Mouse (Mus musculus): Measurements from ENCODE around the gene Olfr633. TPM values are rescaled to one million over a fixed set of nuclear protein-coding genes. Genes with fewer than 3 reads are reported as not detected.
"Not testable (repeated sequence)": the region's sequence is repeated elsewhere in the genome, so short reads cannot be mapped to it uniquely, and the experiment has no call there.

Gene Olfr633
- polyA plus RNA-seq (2015; fragmentation: Nextera tagmentation; extraction: Ambion mirVana): not detected in 2 replicates

DNA sequence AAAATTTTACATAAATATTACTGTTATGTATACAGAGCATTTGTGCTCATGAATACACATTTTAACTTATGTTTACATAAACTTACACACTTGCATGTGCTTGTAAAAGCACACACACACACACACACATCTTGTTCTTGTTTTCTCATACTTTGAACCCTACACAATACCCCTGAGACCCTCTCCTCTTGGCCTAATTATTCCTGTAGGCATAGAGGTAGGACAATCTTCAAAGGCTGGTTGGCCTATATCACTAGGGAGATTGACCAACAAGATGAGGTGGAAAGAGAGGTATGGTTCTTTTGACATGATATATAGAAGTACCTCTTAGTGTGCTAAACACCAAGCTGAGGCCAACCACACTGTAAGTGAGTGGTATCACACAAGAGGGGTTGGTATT, at the start of gene Olfr633:
Gene Olfr633 (plus strand): TSS at position 301 of the 400 bp plus-strand sequence.
- ATAC-seq (ENCODE audit: low read depth): no peak
- H3K4me3 ChIP-seq: no peak within 1 kb of the TSS
- no peak within 1 kb of the TSS for H3K27ac ChIP-seq (replicated peaks)
- no peak within 1 kb of the TSS for H3K9ac ChIP-seq
- no peaks in the 10 kb centered on the region for H3K36me3 ChIP-seq
- no peaks in the 10 kb centered on the region for H3K9me3 ChIP-seq
- H3K4me2 ChIP-seq: no peak within 1 kb of the TSS
- no peaks in the 10 kb centered on the region for H3K4me1 ChIP-seq (replicated peaks)
- H3K27me3 ChIP-seq: no peaks in the 10 kb centered on the region

DNA sequence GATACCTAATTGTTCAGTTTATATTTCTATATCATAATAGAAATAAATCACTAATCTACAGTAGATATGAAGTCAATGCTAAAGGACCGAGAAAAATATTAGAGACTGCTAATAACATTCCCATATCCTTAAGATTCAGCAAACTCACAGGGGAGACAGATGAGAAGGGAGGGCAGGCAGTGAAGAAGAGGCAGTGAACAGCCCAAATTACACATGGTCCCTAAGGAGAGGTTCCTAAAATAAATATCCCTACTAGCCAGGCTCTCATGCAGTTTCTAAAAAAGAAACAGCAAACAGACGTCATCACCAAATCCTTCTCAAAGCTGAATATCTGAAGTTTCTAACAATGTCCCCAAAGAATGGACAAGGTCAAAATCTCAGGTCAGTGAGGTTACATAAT, 41.0 kb upstream of the Olfr633 start, which contains the start of gene Olfr65:
Gene Olfr65 (plus strand): TSS at position 301 of the 400 bp plus-strand sequence.
- no peaks in the 10 kb centered on the region for H3K9me3 ChIP-seq
- 83% methylated on average over 2 of the region's 2 CpGs for WGBS
- ATAC-seq (ENCODE audit: low read depth): no peak

DNA sequence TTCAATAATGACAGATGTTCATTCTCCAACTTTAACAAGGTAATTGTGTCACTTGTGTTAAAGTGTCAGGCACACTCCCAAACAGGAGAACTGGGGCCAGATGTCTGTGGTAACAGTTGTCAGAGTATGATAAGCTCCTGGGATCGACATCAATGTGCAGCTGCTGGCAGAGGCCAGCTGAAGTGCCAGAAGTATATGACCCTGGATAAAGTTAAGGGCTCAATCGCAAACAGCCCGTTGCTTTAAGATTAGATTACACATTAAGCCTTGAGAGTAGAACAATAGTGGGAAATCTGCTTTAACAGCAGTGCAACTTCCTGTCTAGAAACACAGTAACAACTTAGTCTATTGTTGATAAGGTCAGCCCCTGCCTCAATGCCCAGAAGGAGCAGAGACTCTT, 34.2 kb upstream of the Olfr633 start:
- Histone ChIP-seq H3K4me3 (no peak overlapping the region), H3K4me2 (no peak overlapping the region), H3K27me3 (no peaks in the 10 kb centered on the region), H3K27ac (replicated peaks) (no peak overlapping the region), H3K4me1 (replicated peaks) (no peaks in the 10 kb centered on the region), H3K36me3 (no peaks in the 10 kb centered on the region), H3K9ac (no peak overlapping the region), H3K9me3 (no peaks in the 10 kb centered on the region)
- 55% methylated on average over 3 of the region's 3 CpGs for WGBS
- no peak for ATAC-seq (ENCODE audit: low read depth)

More for the DNA sequence above, 41.0 kb upstream of the Olfr633 start, which contains the start of gene Olfr65:
- H3K4me3 ChIP-seq: no peak within 1 kb of the TSS
- H3K36me3 ChIP-seq: no peaks in the 10 kb centered on the region
- H3K27ac ChIP-seq (replicated peaks): no peak within 1 kb of the TSS
- no peak within 1 kb of the TSS for H3K9ac ChIP-seq
- H3K27me3 ChIP-seq: no peaks in the 10 kb centered on the region
- H3K4me1 ChIP-seq (replicated peaks): no peaks in the 10 kb centered on the region
- H3K4me2 ChIP-seq: no peak within 1 kb of the TSS

DNA sequence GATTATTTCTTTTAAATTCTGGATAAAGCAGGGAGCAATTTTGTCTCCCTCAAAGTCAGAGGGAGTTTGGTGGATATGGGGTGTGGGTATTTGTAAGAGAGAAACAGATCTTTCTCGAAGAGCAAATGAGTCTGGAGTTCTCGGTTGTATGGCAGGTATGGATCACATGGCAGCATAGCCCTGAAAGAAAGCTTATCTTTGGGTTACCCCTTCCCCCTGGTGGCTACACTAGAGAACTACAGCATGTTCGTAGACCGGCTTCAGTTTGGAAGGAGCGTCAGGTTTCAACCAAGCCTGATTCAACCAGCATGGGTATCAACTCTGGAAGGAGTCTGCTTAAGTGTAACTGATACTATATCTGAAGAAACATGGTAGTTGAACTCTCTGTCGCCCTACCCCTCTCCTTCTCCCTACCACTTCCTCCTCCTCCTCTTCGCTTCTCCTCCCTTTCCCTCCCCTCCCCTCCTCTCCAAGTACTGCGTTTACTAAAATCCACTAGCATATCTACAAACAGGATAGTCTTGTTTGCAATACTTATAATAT, 31.2 kb upstream of the Olfr633 start:
- Histone ChIP-seq H3K27ac (replicated peaks) (no peak overlapping the region), H3K4me3 (no peak overlapping the region), H3K9me3 (no peaks in the 10 kb centered on the region), H3K4me2 (no peak overlapping the region), H3K27me3 (no peaks in the 10 kb centered on the region), H3K36me3 (no peaks in the 10 kb centered on the region), H3K4me1 (replicated peaks) (no peaks in the 10 kb centered on the region), H3K9ac (no peak overlapping the region)
- ATAC-seq (ENCODE audit: low read depth): no peak
- WGBS: 49% methylated on average over 8 of the region's 8 CpGs

DNA sequence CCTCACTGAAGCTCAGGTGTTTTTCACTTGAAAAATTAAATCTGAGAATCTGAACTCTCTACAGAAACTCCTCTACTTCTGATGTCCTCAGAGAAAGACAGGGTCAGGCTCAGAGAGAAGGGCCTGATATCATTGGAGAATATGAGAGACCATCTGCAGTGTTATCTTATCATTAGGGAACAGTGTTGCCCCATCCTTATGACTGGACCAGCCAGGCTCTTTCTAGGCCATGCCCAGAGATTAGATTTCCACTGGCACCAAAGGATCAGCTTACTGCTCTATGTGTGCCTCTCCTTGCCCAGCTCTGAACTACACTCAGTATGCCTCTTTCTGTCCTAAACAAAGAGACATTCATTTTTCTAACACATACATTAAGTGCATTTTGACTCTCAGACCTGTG, 28.9 kb upstream of the Olfr633 start:
- no peaks in the 10 kb centered on the region for H3K9me3 ChIP-seq
- H3K4me2 ChIP-seq: no peak overlapping the region
- H3K27ac ChIP-seq (replicated peaks): no peak overlapping the region
- no peak overlapping the region for H3K4me3 ChIP-seq
- no peaks in the 10 kb centered on the region for H3K27me3 ChIP-seq
- H3K9ac ChIP-seq: no peak overlapping the region
- H3K4me1 ChIP-seq (replicated peaks): no peaks in the 10 kb centered on the region
- no peaks in the 10 kb centered on the region for H3K36me3 ChIP-seq
- ATAC-seq (ENCODE audit: low read depth): no peak

DNA sequence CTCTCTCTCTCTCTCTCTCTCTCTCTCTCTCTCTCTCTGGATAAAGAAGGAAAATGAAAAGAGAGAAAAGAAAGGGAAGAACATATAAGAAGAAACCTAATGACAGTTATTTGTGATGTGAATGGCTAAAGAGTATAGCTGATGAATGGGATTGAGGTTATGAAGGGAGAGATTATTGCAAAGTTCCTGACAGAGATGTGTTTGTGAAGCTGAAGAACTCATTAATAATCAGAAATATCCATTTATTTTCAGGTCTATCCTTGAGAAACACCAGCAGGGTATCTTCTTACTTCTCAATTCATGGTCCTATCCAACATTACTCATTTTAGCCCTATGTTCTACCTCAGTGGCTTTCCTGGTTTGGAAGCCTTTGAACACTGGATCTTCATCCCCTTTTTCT, 15.7 kb upstream of the Olfr633 start, which contains the start of gene Olfr631:
Gene Olfr631 (plus strand): TSS at position 301 of the 400 bp plus-strand sequence.
- no peaks in the 10 kb centered on the region for H3K4me1 ChIP-seq (replicated peaks)
- H3K27me3 ChIP-seq: no peaks in the 10 kb centered on the region
- no peak within 1 kb of the TSS for H3K4me3 ChIP-seq
- H3K9me3 ChIP-seq: no peaks in the 10 kb centered on the region
- no peak within 1 kb of the TSS for H3K9ac ChIP-seq
- ATAC-seq (ENCODE audit: low read depth): no peak
- no peaks in the 10 kb centered on the region for H3K36me3 ChIP-seq
- no peak within 1 kb of the TSS for H3K27ac ChIP-seq (replicated peaks)
- no peak within 1 kb of the TSS for H3K4me2 ChIP-seq

DNA sequence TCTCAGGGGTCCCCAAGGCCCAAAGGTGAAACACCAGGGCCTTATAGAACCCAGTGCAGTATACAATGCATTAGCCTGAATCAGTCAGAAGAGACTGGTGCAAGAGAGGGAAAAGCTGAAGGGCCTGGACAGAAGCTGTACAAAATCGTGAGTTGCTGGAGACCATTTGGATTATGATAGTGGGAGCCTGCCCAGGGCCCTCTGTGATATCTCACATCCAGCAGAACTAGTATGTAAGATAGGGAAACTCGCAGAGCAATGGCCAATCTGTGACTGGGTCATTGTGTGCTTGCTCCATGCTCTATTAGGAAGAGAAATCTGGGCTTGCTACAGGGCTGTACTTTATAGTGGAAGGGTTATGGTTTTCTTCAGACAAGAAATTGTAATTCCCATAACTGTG, 10.0 kb upstream of the Olfr633 start, which contains the start of gene Olfr632:
Gene Olfr632 (plus strand): TSS at position 84 of the 400 bp plus-strand sequence.
- Histone ChIP-seq H3K4me2 (no peak within 1 kb of the TSS), H3K9me3 (no peaks in the 10 kb centered on the region), H3K4me3 (no peak within 1 kb of the TSS), H3K4me1 (replicated peaks) (no peaks in the 10 kb centered on the region), H3K27me3 (no peaks in the 10 kb centered on the region), H3K9ac (no peak within 1 kb of the TSS), H3K27ac (replicated peaks) (no peak within 1 kb of the TSS), H3K36me3 (no peaks in the 10 kb centered on the region)
- WGBS: 75% methylated on average over 2 of the region's 2 CpGs
- ATAC-seq (ENCODE audit: low read depth): no peak

DNA sequence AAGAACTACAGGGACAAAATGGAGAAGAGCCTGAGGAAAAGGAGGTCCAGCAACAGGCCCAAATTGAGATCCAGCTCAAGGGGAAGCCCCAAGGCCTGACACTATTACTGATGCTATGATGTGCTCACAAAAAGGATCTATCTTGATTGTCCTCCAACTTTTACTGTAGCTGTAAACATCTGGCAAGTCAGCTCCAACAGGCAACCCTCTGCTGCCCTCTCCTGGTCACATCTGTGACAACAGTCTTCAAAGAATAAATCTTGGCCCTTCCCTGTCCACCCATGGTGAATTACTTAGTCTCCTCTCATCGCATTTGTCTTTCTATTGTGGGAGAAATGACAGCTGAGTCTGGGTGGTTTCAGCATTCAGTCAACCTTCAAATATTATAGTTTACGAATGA, 1.5 kb upstream of the Olfr633 start:
- H3K4me1 ChIP-seq (replicated peaks): no peaks in the 10 kb centered on the region
- H3K27me3 ChIP-seq: no peaks in the 10 kb centered on the region
- no peaks in the 10 kb centered on the region for H3K36me3 ChIP-seq
- no peak overlapping the region for H3K27ac ChIP-seq (replicated peaks)
- no peak for ATAC-seq (ENCODE audit: low read depth)
- H3K9ac ChIP-seq: no peak overlapping the region
- H3K9me3 ChIP-seq: no peaks in the 10 kb centered on the region
- H3K4me2 ChIP-seq: no peak overlapping the region
- no peak overlapping the region for H3K4me3 ChIP-seq
- WGBS: 25% methylated on average over 2 of the region's 2 CpGs

DNA sequence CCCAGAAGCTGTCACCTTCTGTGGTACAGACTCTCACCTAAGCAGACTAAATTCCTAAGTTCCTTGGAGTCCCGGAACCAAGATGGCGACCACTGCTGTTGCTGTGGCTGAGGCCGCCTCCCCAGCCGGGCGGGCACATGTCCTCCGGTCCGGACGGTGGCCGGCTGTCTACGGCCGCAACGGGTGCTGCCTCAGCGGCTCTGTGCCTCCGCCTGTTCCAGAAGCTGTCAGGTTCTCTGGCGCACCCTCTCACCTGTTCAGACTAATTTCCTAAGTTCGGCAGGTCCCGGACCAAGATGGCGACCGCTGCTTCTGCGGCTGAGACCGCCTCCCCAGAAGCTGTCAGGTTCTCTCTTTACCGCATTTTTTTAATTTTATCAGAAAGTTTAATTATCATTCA, 22.6 kb downstream of the Olfr633 start:
- not testable (repeated sequence) for H3K27ac ChIP-seq (replicated peaks); ATAC-seq (ENCODE audit: low read depth); H3K27me3 ChIP-seq; H3K9me3 ChIP-seq; H3K9ac ChIP-seq; H3K4me2 ChIP-seq; H3K4me1 ChIP-seq (replicated peaks); H3K36me3 ChIP-seq; H3K4me3 ChIP-seq
- WGBS: 97% methylated on average over 22 of the region's 22 CpGs

DNA sequence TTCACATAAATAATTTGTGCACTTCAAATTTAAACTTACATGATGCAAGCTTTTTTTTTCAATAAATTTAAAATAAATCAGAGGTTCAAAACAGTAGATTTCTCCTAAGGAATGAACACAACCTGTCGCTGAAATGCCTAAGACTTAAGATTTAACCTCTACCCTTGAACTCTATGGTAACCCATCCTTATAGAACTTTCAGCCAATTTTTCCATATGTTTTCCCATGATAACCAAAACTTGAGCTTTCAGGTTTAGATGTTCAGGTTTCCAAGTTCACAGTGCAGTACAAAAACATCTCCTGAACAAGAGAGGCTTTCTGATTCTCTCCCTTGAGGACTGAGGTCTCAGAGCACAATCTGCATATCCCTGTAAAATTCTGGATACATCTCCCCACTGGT, 26.6 kb downstream of the Olfr633 start, which contains the start of gene Olfr635:
Gene Olfr635 (plus strand): TSS at position 301 of the 400 bp plus-strand sequence.
- H3K4me3 ChIP-seq: no peak within 1 kb of the TSS
- ATAC-seq (ENCODE audit: low read depth): no peak

DNA sequence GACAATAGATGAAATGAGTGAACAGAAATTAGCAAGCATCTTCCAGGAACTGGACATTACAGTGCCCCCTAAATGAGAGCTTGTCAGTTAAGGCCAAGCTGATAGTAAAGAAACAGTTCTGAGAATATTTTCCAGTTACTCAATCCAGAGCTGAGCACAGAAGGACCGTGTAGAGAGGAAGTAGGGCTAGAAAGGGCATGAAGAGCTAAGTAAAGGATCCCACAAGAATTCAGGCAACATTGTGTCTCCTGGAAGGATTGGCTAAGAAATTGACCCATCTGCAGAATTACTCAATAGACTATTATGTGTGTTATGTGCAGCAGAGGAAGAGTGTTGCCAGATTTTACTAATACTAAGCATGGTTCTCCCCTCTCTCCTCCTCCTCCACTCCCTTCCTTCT, 27.5 kb downstream of the Olfr633 start:
- ATAC-seq (ENCODE audit: low read depth): no peak
- no peaks in the 10 kb centered on the region for H3K9me3 ChIP-seq
- no peak overlapping the region for H3K4me2 ChIP-seq
- H3K27ac ChIP-seq (replicated peaks): no peak overlapping the region
- no peaks in the 10 kb centered on the region for H3K4me1 ChIP-seq (replicated peaks)
- H3K36me3 ChIP-seq: no peaks in the 10 kb centered on the region
- no peak overlapping the region for H3K9ac ChIP-seq
- no peaks in the 10 kb centered on the region for H3K27me3 ChIP-seq
- H3K4me3 ChIP-seq: no peak overlapping the region
- WGBS: 78% methylated on average over 1 of the region's 1 CpGs

More for the DNA sequence above, 26.6 kb downstream of the Olfr633 start, which contains the start of gene Olfr635:
- H3K27me3 ChIP-seq: no peaks in the 10 kb centered on the region
- H3K4me1 ChIP-seq (replicated peaks): no peaks in the 10 kb centered on the region
- no peak within 1 kb of the TSS for H3K27ac ChIP-seq (replicated peaks)
- H3K36me3 ChIP-seq: no peaks in the 10 kb centered on the region
- H3K9me3 ChIP-seq: no peaks in the 10 kb centered on the region
- no peak within 1 kb of the TSS for H3K9ac ChIP-seq
- H3K4me2 ChIP-seq: no peak within 1 kb of the TSS
- 75% methylated on average over 1 of the region's 1 CpGs for WGBS

DNA sequence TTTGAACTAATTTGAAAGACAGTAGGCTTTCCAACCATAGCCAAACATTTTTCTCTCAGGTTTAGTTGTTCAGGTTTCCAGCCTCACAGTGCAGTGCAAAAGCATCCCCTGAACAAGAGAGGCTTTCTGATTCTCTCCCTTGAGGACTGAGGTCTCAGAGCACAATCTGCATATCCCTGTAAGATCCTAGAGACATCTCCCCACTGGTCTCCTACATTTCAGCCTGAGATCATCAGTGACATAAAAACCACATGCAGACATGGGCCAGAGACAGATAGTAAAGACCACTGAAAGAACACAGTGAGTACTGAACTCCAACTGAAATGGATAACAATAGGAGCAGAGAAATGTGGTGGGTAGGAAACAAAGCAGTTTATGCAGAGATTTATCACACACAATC, 54.2 kb downstream of the Olfr633 start, which contains the start of gene Olfr638:
Gene Olfr638 (plus strand): TSS at position 301 of the 400 bp plus-strand sequence.
- Histone ChIP-seq H3K36me3 (no peaks in the 10 kb centered on the region), H3K27me3 (no peaks in the 10 kb centered on the region), H3K27ac (replicated peaks) (no peak within 1 kb of the TSS), H3K4me1 (replicated peaks) (no peaks in the 10 kb centered on the region), H3K9me3 (no peaks in the 10 kb centered on the region), H3K9ac (no peak within 1 kb of the TSS), H3K4me2 (no peak within 1 kb of the TSS), H3K4me3 (no peak within 1 kb of the TSS)
- ATAC-seq (ENCODE audit: low read depth): no peak
